Mouse (Mus musculus) C2C12 (cell line): ENCODE results near the gene Hist1h3f. TPM values are rescaled to one million over a fixed set of nuclear protein-coding genes. Genes with fewer than 3 reads are reported as not detected.
"Not testable (repeated sequence)": the region's sequence is repeated elsewhere in the genome, so short reads cannot be mapped to it uniquely, and the experiment has no call there.

Experiments
- H3K27me3 ChIP-seq: one replicate; pipeline ENCODE4 v1.6.1; 2011; ENCODE audit not compliant: control insufficient read depth, insufficient read depth, insufficient read length
- H3K36me3 ChIP-seq: one replicate; pipeline ENCODE4 v1.6.1; 2011; ENCODE audit not compliant: control insufficient read depth, insufficient read depth
- H3K4me3 ChIP-seq: one replicate; pipeline ENCODE4 v1.5.1; 2011; ENCODE audit warnings: mild to moderate bottlenecking, control low read depth; ENCODE audit not compliant: poor library complexity, insufficient read depth, severe bottlenecking
- H3K79me2 ChIP-seq: one replicate; pipeline ENCODE4 v1.6.1; 2011; ENCODE audit not compliant: control insufficient read depth, insufficient read depth
- H3K79me3 ChIP-seq: one replicate; pipeline ENCODE4 v1.6.1; 2011; ENCODE audit warnings: low read depth, control low read depth
- H3ac ChIP-seq: one replicate; pipeline ENCODE3; 2011; ENCODE audit warnings: low read depth; ENCODE audit not compliant: control insufficient read depth, insufficient read length
- CEBPB ChIP-seq: IDR thresholded peaks from one replicate; pipeline ENCODE4 v1.6.1; 2011; ENCODE audit warnings: low read depth, mild to moderate bottlenecking, control low read depth, moderate library complexity
- CTCF ChIP-seq: IDR thresholded peaks from one replicate; pipeline ENCODE4 v1.5.1; 2011; ENCODE audit not compliant: control insufficient read depth, insufficient read depth, insufficient read length
- FOSL1 ChIP-seq: IDR thresholded peaks from one replicate; pipeline ENCODE4 v1.8.0; 2011; ENCODE audit warnings: mild to moderate bottlenecking, low read length; ENCODE audit not compliant: poor library complexity, insufficient read depth, severe bottlenecking
- MAX ChIP-seq: IDR thresholded peaks from one replicate; pipeline ENCODE4 v1.6.1; 2011; ENCODE audit warnings: mild to moderate bottlenecking, control low read depth
- MYOD1 ChIP-seq: IDR thresholded peaks from one replicate; pipeline ENCODE4 v1.6.1; 2011; ENCODE audit warnings: low read depth; ENCODE audit not compliant: control insufficient read depth, insufficient read length
- MYOG ChIP-seq: IDR thresholded peaks from one replicate; pipeline ENCODE4 v1.6.1; 2011; ENCODE audit not compliant: control insufficient read depth, insufficient read length; ENCODE audit errors: extremely low read depth
- USF1 ChIP-seq: IDR thresholded peaks from one replicate; pipeline ENCODE4 v1.6.1; 2011; ENCODE audit warnings: low read depth, mild to moderate bottlenecking, control low read depth, moderate library complexity
- polyA plus RNA-seq: library from polyadenylated mRNA; unstranded; fragments of >200 nt; fragmentation: generic; extraction: Trizol; gene quantifications from one replicate; pipeline ENCODE4 v1.2.1, GENCODE M21; 2012; ENCODE audit warnings: missing spikeins

Gene Hist1h3f
- polyA plus RNA-seq, 1 experiment, result 1.2 TPM

DNA sequence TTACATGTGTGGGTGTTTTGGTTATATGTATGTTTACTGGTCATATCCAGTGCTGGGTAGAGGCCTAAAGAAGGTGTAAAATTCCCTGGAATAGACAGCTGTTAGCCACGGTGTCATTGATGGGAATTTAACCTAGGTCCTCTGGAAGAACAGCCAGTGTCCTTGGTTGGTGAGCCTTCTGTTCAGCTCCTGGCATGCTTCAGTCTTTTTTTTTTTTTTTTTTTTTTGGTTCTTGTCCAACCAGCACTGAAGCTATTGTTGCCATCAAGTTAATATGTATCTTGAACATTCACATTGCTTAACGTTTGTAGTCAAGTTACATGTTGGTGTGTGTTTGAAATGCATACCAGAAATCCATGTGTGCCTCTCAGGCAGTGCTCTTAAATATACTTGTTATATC is 20.6 kb downstream of the Hist1h3f start:
- TF ChIP-seq MYOG (no peak), MAX (no peak), CTCF (no peak), FOSL1 (no peak)
- H3ac ChIP-seq, result no peak overlapping the region
- H3K27me3 ChIP-seq, result no peaks in the 10 kb centered on the region
- no peaks in the 10 kb centered on the region for H3K36me3 ChIP-seq
- H3K79me3 ChIP-seq, result no peaks in the 10 kb centered on the region
- no peak overlapping the region for H3K4me3 ChIP-seq
- H3K79me2 ChIP-seq, result no peaks in the 10 kb centered on the region

DNA sequence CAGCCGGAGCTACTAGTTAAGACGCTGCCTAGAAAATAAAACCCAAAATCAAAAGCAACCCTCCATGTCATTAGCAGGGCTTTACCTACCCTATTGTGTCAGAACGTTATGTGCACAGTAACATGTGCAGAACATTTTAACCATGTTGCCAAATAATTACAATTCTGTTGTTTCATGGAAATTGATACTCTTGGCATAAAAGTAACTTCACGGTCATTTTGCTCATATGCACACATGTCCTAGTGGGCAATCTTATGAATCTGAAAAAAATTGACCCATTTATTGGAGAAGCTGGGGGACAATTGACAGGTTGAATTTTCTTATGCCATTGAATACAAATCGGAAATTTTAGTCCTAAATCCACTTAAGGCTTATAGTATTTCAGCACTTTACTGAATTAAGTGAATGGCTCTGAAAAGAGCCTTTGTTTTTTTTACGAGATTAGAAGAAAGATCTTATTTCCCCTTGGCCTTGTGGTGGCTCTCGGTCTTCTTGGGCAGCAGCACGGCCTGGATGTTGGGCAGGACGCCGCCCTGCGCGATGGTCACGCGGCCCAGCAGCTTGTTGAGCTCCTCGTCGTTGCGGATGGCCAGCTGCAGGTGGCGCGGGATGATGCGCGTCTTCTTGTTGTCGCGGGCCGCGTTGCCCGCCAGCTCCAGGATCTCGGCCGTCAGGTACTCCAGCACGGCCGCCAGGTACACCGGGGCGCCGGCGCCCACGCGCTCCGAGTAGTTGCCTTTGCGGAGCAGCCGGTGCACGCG is 26.6 kb downstream of the Hist1h3f start:
- H3K4me3 ChIP-seq, H3K79me2 ChIP-seq, H3K27me3 ChIP-seq, H3K79me3 ChIP-seq, H3K36me3 ChIP-seq: not testable (repeated sequence)
- H3ac ChIP-seq, result peak overlapping the region; percentile 40

DNA sequence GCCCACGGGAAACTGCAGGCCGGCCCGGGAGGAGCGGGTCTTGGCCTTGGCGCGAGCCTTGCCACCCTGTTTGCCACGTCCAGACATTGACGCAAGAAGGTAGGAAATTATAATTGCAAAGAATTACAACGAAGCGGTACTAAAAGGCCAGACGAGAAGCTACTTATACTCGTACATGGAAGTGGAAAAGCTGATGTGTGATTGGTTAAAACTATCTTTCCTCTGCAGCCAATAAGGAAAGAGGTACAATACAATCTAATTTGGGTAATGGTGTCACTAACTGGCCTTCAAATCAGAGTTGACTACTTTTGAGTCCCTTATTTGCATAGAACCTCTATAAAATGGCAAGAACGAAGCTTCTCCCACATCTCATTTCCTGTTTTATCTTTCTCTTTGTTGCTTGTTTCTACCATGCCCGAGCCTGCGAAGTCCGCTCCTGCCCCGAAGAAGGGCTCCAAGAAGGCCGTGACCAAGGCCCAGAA is 27.2 kb downstream of the Hist1h3f start, which contains the start of the genes Hist1h2ae and Hist1h2bg:
Gene Hist1h2ae (minus strand): TSS at position 199 of the 482 bp plus-strand sequence.
Gene Hist1h2bg (plus strand): TSS at position 375 of the 482 bp plus-strand sequence.
- Histone ChIP-seq H3K4me3 (peak within 1 kb of the TSS; percentile 27), H3ac (peak within 1 kb of the TSS; percentile 40), H3K36me3 (no peaks in the 10 kb centered on the region), H3K79me3 (no peaks in the 10 kb centered on the region), H3K79me2 (no peaks in the 10 kb centered on the region), H3K27me3 (no peaks in the 10 kb centered on the region)
- TF ChIP-seq MAX (no peak), CTCF (no peak), CEBPB (peak; percentile 64), MYOD1 (no peak), FOSL1 (no peak), MYOG (no peak), USF1 (no peak)

DNA sequence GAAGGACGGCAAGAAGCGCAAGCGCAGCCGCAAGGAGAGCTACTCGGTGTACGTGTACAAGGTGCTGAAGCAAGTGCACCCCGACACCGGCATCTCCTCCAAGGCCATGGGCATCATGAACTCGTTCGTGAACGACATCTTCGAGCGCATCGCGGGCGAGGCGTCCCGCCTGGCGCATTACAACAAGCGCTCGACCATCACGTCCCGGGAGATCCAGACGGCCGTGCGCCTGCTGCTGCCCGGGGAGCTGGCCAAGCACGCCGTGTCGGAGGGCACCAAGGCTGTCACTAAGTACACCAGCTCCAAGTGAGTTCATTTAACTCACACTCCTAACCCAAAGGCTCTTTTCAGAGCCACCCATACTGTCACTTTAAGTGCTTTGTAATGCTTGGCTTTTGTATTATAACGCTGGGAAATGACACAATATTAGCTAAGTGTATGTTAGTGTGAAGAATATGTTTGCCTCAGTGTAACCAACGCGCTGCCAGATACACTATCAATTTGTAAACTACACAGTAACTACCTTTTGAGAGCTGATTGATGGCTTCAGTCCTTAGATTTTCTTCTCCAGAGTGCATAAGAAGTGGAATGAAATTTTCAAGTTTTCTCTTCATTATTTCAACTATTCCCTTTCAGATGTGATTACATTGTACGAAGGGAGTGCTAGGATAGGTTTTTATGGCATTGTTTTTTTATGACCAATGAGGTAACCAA is 27.8 kb downstream of the Hist1h3f start:
- H3K4me3 ChIP-seq, result peak overlapping the region; percentile 27
- not testable (repeated sequence) for H3K27me3 ChIP-seq, H3K79me3 ChIP-seq, H3K36me3 ChIP-seq, H3K79me2 ChIP-seq
- peak overlapping the region; percentile 4 for H3ac ChIP-seq

DNA sequence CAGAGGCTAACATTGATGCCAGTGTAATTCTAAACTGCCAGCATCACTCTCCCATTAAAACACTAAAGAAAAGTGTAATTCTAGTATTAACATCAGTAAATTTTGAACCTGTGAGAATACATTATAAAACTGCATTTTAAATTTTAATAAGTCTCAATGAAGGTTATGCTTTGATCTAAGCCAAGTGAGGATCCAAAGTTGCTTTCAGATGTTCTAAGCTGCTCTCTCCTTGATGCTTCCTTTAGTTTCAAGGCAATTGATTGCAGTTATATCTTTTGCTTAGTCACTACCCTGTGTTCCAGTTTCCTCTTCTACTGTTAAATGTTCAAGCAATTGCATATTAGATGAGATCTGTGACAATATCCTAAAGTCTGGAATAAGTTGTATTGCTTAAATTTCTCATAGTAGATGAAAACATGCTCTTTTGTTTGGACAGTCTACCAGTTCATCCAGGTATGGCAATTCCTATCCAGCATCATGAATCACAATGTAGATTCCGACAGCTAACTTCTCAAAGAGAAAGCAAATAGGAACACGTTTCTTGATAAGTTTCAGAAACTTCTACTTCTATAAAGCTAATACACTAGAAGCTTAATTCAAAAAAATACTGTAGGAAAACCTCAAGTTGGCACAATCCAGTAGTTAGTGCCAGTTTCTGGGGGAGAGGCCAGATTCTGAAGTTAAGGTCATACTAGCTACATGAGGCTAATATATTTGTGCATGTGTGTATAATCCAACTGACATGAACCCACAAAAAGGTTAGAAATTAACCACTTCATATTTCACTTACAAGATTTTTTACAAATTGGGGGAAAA is 28.6 kb downstream of the Hist1h3f start:
- H3K36me3 ChIP-seq, result no peaks in the 10 kb centered on the region
- no peak for TF ChIP-seq MYOD1
- no peak for TF ChIP-seq CEBPB
- TF ChIP-seq MYOG, result no peak
- no peak for TF ChIP-seq USF1
- no peak for TF ChIP-seq CTCF
- no peak for TF ChIP-seq FOSL1
- no peak for TF ChIP-seq MAX
- H3K27me3 ChIP-seq, result no peaks in the 10 kb centered on the region
- peak overlapping the region; percentile 27 for H3K4me3 ChIP-seq
- H3ac ChIP-seq, result peak overlapping the region; percentile 45
- H3K79me3 ChIP-seq, result no peaks in the 10 kb centered on the region
- H3K79me2 ChIP-seq, result no peaks in the 10 kb centered on the region

DNA sequence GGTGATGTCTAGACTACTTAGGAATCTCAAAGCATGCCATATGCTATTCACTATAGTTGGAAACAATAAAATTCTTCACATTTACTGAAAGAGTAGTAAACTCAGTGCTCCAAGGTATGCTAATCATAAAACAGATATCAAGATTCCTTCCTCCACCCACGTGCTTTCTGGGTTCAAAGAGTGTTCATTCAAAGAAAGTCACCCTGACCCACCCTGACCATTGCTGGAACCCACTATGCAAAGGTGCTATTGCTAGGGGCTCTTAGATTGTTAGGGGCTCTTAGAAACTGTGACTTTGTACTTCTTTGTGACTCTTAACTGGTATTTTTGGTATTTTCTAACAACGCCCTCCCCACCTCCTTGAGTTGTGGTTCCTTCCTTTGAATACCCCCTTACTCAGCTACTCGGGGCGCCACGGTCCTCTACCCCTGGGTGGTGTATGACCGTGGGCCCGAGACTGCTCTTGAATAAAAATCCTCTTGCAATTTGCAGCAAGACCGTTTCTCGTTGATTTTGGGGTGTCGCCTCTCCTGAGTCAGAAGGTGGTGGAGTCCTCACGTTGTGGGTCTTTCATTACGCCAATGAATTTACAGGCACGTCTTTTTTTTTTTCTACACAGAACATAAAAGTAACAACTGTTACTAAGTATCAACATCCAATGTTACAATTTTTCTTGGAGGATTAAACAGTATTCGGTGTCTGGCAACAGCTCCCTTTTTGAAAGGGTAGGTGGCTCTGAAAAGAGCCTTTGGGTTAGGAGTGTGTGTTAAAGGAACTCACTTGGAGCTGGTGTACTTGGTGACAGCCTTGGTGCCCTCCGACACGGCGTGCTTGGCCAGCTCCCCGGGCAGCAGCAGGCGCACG is 29.4 kb downstream of the Hist1h3f start:
- H3K79me3 ChIP-seq, H3K27me3 ChIP-seq, H3K79me2 ChIP-seq, H3K36me3 ChIP-seq: not testable (repeated sequence)
- peak overlapping the region; percentile 25 for H3K4me3 ChIP-seq
- H3ac ChIP-seq, result peak overlapping the region; percentile 53

DNA sequence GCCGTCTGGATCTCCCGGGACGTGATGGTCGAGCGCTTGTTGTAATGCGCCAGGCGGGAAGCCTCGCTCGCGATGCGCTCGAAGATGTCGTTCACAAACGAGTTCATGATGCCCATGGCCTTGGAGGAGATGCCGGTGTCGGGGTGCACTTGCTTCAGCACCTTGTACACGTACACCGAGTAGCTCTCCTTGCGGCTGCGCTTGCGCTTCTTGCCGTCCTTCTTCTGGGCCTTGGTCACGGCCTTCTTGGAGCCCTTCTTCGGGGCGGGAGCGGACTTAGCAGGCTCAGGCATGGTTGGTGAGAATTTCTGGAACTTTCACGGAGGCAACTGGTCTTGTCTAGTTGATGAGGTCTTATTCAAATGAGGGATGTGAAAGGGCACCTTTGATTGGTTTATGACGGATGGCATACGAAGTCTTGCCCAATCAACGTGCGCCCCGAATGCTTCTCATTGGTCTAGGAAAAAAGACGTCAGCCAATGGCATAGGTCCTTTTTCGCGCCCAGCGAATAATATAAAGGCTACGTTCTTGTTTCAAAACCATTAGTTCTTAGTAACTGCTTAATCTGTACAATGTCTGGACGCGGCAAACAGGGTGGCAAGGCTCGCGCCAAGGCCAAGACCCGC is 30.2 kb downstream of the Hist1h3f start, which contains the start of the genes Hist1h2bf and Hist1h2ad:
Gene Hist1h2bf (minus strand): TSS at position 299 of the 627 bp plus-strand sequence.
Gene Hist1h2ad (plus strand): TSS at position 484 of the 627 bp plus-strand sequence.
- H3K36me3 ChIP-seq, H3K79me2 ChIP-seq: not testable (repeated sequence)

More for the DNA sequence above, 30.2 kb downstream of the Hist1h3f start, which contains the start of the genes Hist1h2bf and Hist1h2ad:
- H3K79me3 ChIP-seq, H3K27me3 ChIP-seq: not testable (repeated sequence)
- peak within 1 kb of the TSS; percentile 25 for H3K4me3 ChIP-seq
- H3ac ChIP-seq, result peak within 1 kb of the TSS; percentile 53
